Mouse (Mus musculus) hindbrain, embryonic 11.5 days (tissue): ENCODE measurements around the gene Kazn. TPM values are rescaled to one million over a fixed set of nuclear protein-coding genes. Genes with fewer than 3 reads are reported as not detected.

Experiments used
- ATAC-seq: fragments of 200-750 bp; cut with Nextera tagmentation; 2 replicates; pipeline ENCODE4 v1.8.0; 2017; ENCODE audit warnings: mild to moderate bottlenecking, moderate TSS enrichment, moderate library complexity; ENCODE audit not compliant: low FRiP score
- DNase-seq: peaks from one replicate; pipeline ENCODE4 v3.0.0-alpha.2; 2015; ENCODE audit warnings: low spot score
- H3K27ac ChIP-seq: fragments of 300-500 bp; sonication (generic); 2 replicates; pipeline ENCODE4 v1.5.1; 2014; ENCODE audit warnings: mild to moderate bottlenecking, low read depth, low read length
- H3K27me3 ChIP-seq: fragments of 300-500 bp; sonication (generic); 2 replicates; pipeline ENCODE4 v1.6.1; 2014; ENCODE audit warnings: mild to moderate bottlenecking, low read length, moderate library complexity, mixed read lengths; ENCODE audit not compliant: control insufficient read depth, insufficient read depth
- H3K36me3 ChIP-seq: fragments of 300-500 bp; sonication (generic); 2 replicates; pipeline ENCODE4 v1.6.1; 2014; ENCODE audit warnings: mild to moderate bottlenecking, low read length, moderate library complexity, mixed read lengths; ENCODE audit not compliant: control insufficient read depth, insufficient read depth
- H3K4me1 ChIP-seq: fragments of 300-500 bp; sonication (generic); replicated peaks from 2 replicates; pipeline ENCODE4 v1.6.1; 2014; ENCODE audit warnings: low read length, mixed read lengths; ENCODE audit not compliant: control insufficient read depth, insufficient read depth
- H3K4me2 ChIP-seq: fragments of 300-500 bp; sonication (generic); replicated peaks from 2 replicates; pipeline ENCODE4 v1.6.1; 2014; ENCODE audit warnings: mild to moderate bottlenecking, low read depth, low read length
- H3K4me3 ChIP-seq: fragments of 300-500 bp; sonication (generic); 2 replicates; pipeline ENCODE4 v1.5.1; 2014; ENCODE audit warnings: low read depth, low read length
- H3K9ac ChIP-seq: fragments of 300-500 bp; sonication (generic); 2 replicates; pipeline ENCODE4 v1.6.1; 2014; ENCODE audit warnings: low read depth, low read length
- H3K9me3 ChIP-seq: fragments of 300-500 bp; sonication (generic); 2 replicates; pipeline ENCODE4 v1.6.1; 2016; ENCODE audit warnings: low read length; ENCODE audit not compliant: control insufficient read depth
- WGBS: fragments of 180-500 bp; shearing (Covaris S2); extraction: QIAGEN DNeasy Blood & Tissue Kit; methylation state at CpG from one replicate; pipeline ENCODE4 v1.1.7; 2014; 5-methylcytosine and 5-hydroxymethylcytosine counted together
- polyA plus RNA-seq: library from polyadenylated mRNA; unstranded; fragments of >200 nt; fragmentation: Nextera tagmentation; extraction: Ambion mirVana; gene quantifications from 2 replicates; pipeline ENCODE4 v1.2.1, GENCODE M21; 2014

The Kazn gene
- polyA plus RNA-seq, 1 experiment from 2014 or later = 11.8 TPM

GRCm38 (mm10) chr4:142193151-142193578, 46.0 kb downstream of the Kazn start:
- no peaks in the 10 kb centered on the region for H3K27me3 ChIP-seq
- H3K9me3 ChIP-seq = no peaks in the 10 kb centered on the region
- H3K9ac ChIP-seq = no peak overlapping the region
- no peak overlapping the region for H3K4me3 ChIP-seq
- H3K36me3 ChIP-seq = no peaks in the 10 kb centered on the region
- H3K4me1 ChIP-seq = no peaks in the 10 kb centered on the region
- ATAC-seq (no peak), DNase-seq (no peak)
- H3K27ac ChIP-seq = no peak overlapping the region
- 91% methylated on average over 8 of the region's 8 CpGs for WGBS
- H3K4me2 ChIP-seq = no peak overlapping the region

- no peak overlapping the region for H3K9ac ChIP-seq
- no peak overlapping the region for H3K4me2 ChIP-seq
- no peak for DNase-seq
- H3K4me1 ChIP-seq = no peaks in the 10 kb centered on the region
- H3K9me3 ChIP-seq = no peaks in the 10 kb centered on the region
- H3K27ac ChIP-seq = no peak overlapping the region
- no peak for ATAC-seq
- WGBS = 95% methylated on average over 8 of the region's 8 CpGs
- H3K36me3 ChIP-seq = no peaks in the 10 kb centered on the region
- H3K27me3 ChIP-seq = no peaks in the 10 kb centered on the region
- no peak overlapping the region for H3K4me3 ChIP-seq
Observed at GRCm38 (mm10) chr4:142189960-142190359, 49.2 kb downstream of the Kazn start.

- Histone ChIP-seq H3K4me3 (no peak overlapping the region), H3K9me3 (no peaks in the 10 kb centered on the region), H3K27me3 (no peaks in the 10 kb centered on the region), H3K9ac (no peak overlapping the region), H3K36me3 (no peaks in the 10 kb centered on the region), H3K4me1 (no peaks in the 10 kb centered on the region), H3K4me2 (no peak overlapping the region), H3K27ac (no peak overlapping the region)
- WGBS = 80% methylated on average over 2 of the region's 2 CpGs
- no peak for DNase-seq
- ATAC-seq = no peak
Observed at GRCm38 (mm10) chr4:142188501-142188900, 50.7 kb downstream of the Kazn start.

DNA sequence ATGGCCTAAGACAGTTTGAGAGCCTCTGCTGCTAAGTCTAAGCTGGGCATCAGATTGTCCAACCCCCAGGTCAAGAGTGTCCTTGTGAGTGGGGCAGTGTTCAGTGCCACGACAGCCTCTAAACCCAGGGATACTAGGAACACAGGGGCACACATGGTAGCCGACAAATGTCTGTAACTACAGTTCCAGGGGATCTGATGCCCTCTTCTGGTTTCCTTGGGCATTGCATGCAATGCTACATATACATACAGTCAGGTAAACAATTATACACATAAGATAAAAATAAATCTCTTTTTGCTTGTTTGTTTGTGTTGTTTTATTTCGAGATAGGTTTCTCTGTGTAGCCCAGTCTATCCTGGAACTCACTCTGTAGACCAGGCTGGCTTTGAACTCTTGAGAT, 53.0 kb downstream of the Kazn start:
- DNase-seq = no peak

GRCm38 (mm10) chr4:142185533-142185900, 53.7 kb downstream of the Kazn start:
- Histone ChIP-seq H3K27ac (no peak overlapping the region), H3K27me3 (no peaks in the 10 kb centered on the region), H3K36me3 (no peaks in the 10 kb centered on the region), H3K4me2 (no peak overlapping the region), H3K4me1 (no peaks in the 10 kb centered on the region), H3K9me3 (no peaks in the 10 kb centered on the region), H3K9ac (no peak overlapping the region), H3K4me3 (no peak overlapping the region)
- ATAC-seq (no peak), DNase-seq (no peak)
- WGBS = 93% methylated on average over 9 of the region's 9 CpGs

More for the DNA sequence above, 53.0 kb downstream of the Kazn start:
- no peak overlapping the region for H3K4me3 ChIP-seq
- 89% methylated on average over 3 of the region's 3 CpGs for WGBS
- H3K4me2 ChIP-seq = no peak overlapping the region
- no peaks in the 10 kb centered on the region for H3K9me3 ChIP-seq
- ATAC-seq = no peak
- H3K36me3 ChIP-seq = no peaks in the 10 kb centered on the region
- H3K4me1 ChIP-seq = no peaks in the 10 kb centered on the region
- H3K9ac ChIP-seq = no peak overlapping the region
- no peaks in the 10 kb centered on the region for H3K27me3 ChIP-seq
- H3K27ac ChIP-seq = no peak overlapping the region

DNA sequence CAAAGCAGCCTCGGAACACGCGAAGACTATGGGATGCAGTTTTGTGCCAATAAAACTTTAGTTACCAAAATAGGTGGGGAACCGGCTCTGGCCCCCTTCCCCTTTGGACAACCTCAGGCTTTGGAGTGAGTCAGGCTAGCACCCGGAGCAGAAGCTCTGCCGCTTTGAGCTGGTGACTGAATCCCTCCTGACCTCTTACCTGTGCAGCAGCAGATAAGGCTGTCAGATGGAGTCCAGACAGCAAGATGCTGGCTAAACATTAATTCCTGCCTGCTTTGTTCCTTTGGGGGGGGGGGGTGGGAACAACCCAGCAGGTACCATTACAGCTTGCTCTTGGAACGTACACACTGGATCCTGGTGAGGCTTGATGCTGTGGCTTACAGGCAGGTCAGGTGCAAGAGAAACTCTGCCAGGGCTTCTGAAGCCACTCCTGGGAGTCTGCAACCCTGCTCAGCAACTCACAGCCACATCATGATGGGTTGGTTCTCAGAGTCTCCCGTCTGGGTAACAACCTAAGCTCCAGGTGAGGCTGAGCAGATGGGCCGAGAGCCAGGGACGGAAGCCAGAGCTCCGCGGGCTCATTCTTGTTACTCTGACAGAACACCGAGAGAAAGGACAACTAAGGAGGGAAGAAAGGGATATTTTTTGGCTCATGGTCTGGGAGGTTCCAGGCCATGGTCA, 54.2 kb downstream of the Kazn start:
- H3K27me3 ChIP-seq = no peaks in the 10 kb centered on the region
- H3K4me2 ChIP-seq = no peak overlapping the region
- no peaks in the 10 kb centered on the region for H3K4me1 ChIP-seq
- no peaks in the 10 kb centered on the region for H3K9me3 ChIP-seq
- H3K27ac ChIP-seq = no peak overlapping the region
- H3K9ac ChIP-seq = no peak overlapping the region
- 90% methylated on average over 13 of the region's 13 CpGs for WGBS
- no peaks in the 10 kb centered on the region for H3K36me3 ChIP-seq
- no peak overlapping the region for H3K4me3 ChIP-seq
- ATAC-seq (no peak), DNase-seq (no peak)

DNA sequence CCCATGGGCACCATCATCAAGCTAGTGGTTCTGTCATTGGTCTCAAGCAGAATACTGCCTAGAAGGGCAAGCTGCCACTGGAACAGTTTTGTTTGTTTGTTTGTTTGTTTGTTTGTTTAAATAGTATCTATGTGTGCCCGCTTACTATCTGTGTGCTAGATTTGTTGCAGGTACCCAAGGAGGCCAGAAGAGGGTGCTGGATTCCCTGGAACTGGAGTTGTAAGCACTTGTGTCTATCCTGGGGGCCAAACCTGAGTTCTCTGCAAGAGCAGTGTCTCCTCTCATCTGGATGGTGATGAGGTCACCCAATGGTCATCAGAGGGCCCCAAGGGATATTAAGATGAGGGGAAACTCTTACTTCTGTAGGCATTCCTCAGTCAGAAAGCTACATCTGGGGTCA, 55.6 kb downstream of the Kazn start:
- no peak for ATAC-seq
- no peak overlapping the region for H3K4me3 ChIP-seq
- H3K9me3 ChIP-seq = no peaks in the 10 kb centered on the region
- DNase-seq = no peak
- 92% methylated on average over 1 of the region's 1 CpGs for WGBS
- H3K36me3 ChIP-seq = no peaks in the 10 kb centered on the region
- H3K4me1 ChIP-seq = no peaks in the 10 kb centered on the region
- no peak overlapping the region for H3K9ac ChIP-seq
- H3K27me3 ChIP-seq = no peaks in the 10 kb centered on the region
- H3K27ac ChIP-seq = no peak overlapping the region
- no peak overlapping the region for H3K4me2 ChIP-seq

GRCm38 (mm10) chr4:142183015-142183414, 56.2 kb downstream of the Kazn start:
- H3K9me3 ChIP-seq = no peaks in the 10 kb centered on the region
- H3K36me3 ChIP-seq = no peaks in the 10 kb centered on the region
- no peak overlapping the region for H3K27ac ChIP-seq
- no peak overlapping the region for H3K4me3 ChIP-seq
- H3K9ac ChIP-seq = no peak overlapping the region
- no peaks in the 10 kb centered on the region for H3K4me1 ChIP-seq
- H3K27me3 ChIP-seq = no peaks in the 10 kb centered on the region
- H3K4me2 ChIP-seq = no peak overlapping the region
- WGBS = 76% methylated on average over 3 of the region's 3 CpGs
- ATAC-seq (no peak), DNase-seq (no peak)

DNA sequence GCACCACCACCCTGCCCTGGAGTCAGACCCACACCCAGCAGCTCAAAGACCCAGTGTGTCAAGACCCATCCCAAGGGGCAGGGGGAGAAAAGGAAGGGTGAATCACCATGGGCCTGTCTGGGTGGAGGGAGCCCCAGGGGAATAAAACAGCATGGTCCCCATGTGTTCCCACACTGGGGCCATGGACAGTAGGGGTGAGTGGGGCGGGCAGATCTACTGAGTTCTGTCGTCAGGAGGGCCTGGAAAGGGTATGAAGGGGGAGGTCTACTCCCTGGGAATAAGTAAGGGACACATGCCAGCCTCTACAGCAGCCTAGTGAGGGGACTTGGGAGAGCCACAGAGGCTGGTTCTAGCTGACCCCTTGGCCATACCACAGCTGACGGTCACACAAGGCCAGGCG, 57.6 kb downstream of the Kazn start:
- no peak overlapping the region for H3K4me3 ChIP-seq
- no peaks in the 10 kb centered on the region for H3K27me3 ChIP-seq
- H3K4me2 ChIP-seq = no peak overlapping the region
- 76% methylated on average over 4 of the region's 4 CpGs for WGBS
- H3K4me1 ChIP-seq = no peaks in the 10 kb centered on the region
- no peak overlapping the region for H3K27ac ChIP-seq
- ATAC-seq (no peak), DNase-seq (no peak)
- H3K36me3 ChIP-seq = no peaks in the 10 kb centered on the region
- H3K9ac ChIP-seq = no peak overlapping the region
- no peaks in the 10 kb centered on the region for H3K9me3 ChIP-seq
